Mouse (Mus musculus) ES-Bruce4 (cell line): ENCODE measurements around the gene Zfp296.

Source experiments
- CTCF ChIP-seq: IDR thresholded peaks from one replicate; pipeline ENCODE4 v1.8.1; 2011; ENCODE audit warnings: low read depth, low read length
- EP300 ChIP-seq: IDR thresholded peaks from 2 replicates; pipeline ENCODE4 v1.6.1; 2011; ENCODE audit warnings: low read depth, low read length; ENCODE audit not compliant: insufficient read depth

DNA sequence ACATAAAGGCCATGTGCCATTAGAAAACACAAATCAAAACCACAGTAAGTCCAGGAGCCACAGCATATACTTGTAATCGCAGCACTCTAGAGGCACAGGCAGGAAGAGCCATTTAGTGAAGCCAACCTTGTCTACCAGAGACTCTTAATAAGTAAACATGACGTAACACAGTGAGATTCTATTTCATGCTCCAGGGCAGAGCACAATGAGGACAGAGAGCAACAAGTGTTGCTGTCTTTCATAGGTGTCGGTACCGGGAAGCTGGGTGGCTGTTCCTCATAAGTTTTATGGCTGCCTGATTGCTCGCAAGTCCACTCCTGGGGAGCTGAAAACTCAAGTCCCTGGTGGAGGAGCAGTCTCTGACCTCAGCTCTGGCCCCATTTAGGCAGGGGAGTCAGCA, 25.5 kb upstream of the Zfp296 start:
- TF ChIP-seq CTCF (no peak), EP300 (no peak)
